Mouse (Mus musculus) cerebellum, adult 2 months (tissue): Measurements from ENCODE around the gene Ttl. TPM values are rescaled to one million over a fixed set of nuclear protein-coding genes. Genes with fewer than 3 reads are reported as not detected.
A peak's percentile ranks its signal among the peaks of the same experiment; 100 is the strongest.

Source experiments
- DNase-seq, 2 experiments: peaks; one replicate each; pipeline ENCODE4 v3.0.0; 2021
- H3K27ac ChIP-seq: fragments of 200-500 bp; 2 replicates; pipeline ENCODE4 v1.5.1; 2012; ENCODE audit warnings: low read length, control low read depth, inconsistent platforms; ENCODE audit not compliant: insufficient read depth
- H3K27me3 ChIP-seq: fragments of 200-500 bp; 2 replicates; pipeline ENCODE4 v1.6.1; 2012; ENCODE audit warnings: inconsistent platforms, mild to moderate bottlenecking, low read length, moderate library complexity; ENCODE audit not compliant: control insufficient read depth, insufficient read depth
- H3K4me1 ChIP-seq: fragments of 200-500 bp; 2 replicates; pipeline ENCODE4 v1.6.1; 2011; ENCODE audit warnings: low read length; ENCODE audit not compliant: control insufficient read depth, insufficient read depth
- H3K4me3 ChIP-seq: fragments of 200-500 bp; replicated peaks from 2 replicates; pipeline ENCODE3; 2011; ENCODE audit warnings: mild to moderate bottlenecking, low read depth, low read length, control low read depth; ENCODE audit not compliant: insufficient read depth
- CTCF ChIP-seq: fragments of 200-500 bp; IDR thresholded peaks from 2 replicates; pipeline ENCODE4 v1.5.1; 2011; ENCODE audit warnings: low read depth, mild to moderate bottlenecking, control low read depth, low read length, moderate library complexity, borderline replicate concordance; ENCODE audit not compliant: insufficient read depth
- POLR2A ChIP-seq: fragments of 200-500 bp; IDR thresholded peaks from 2 replicates; pipeline ENCODE4 v1.6.1; 2011; ENCODE audit warnings: low read length, control low read depth, borderline replicate concordance; ENCODE audit not compliant: insufficient read depth
- WGBS: fragments of 180-500 bp; shearing (Covaris S2); methylation state at CpG from one replicate; pipeline ENCODE4 v1.1.7; 2018; 5-methylcytosine and 5-hydroxymethylcytosine counted together
- polyA plus RNA-seq: library from polyadenylated mRNA; depleted of rRNA; stranded (reverse); fragments of >200 nt; gene quantifications from 2 replicates; pipeline ENCODE4 v1.2.3, GENCODE M21; 2012

The Ttl gene
- polyA plus RNA-seq, 1 experiment = 23.3 TPM

DNA sequence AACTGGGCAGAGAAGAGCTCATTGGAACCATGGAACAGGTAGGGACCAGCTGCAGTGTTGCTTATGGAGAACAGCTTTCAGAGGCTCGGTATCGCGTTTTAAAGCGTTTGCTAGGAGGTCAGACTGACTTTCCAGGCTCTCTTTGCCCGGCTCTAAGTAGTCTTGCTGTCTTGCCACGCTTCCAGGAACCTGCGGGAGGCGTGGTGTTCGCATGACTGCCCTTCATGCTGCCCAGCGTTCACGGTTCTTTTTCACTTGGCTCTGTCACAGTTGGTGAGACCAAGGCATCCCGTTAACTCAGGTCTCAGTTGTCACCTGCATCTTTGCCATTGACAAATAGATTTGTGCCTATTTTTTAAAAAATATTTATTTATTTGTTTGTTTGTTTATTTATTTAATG lies 52.3 kb downstream of the Ttl start:
- Histone ChIP-seq H3K27me3 (no peaks in the 10 kb centered on the region), H3K4me1 (no peaks in the 10 kb centered on the region), H3K27ac (no peak overlapping the region), H3K4me3 (no peak overlapping the region)
- WGBS = 82% methylated on average over 12 of the region's 12 CpGs
- TF ChIP-seq CTCF = no peak
- TF ChIP-seq POLR2A = no peak
- DNase-seq = no peak

DNA sequence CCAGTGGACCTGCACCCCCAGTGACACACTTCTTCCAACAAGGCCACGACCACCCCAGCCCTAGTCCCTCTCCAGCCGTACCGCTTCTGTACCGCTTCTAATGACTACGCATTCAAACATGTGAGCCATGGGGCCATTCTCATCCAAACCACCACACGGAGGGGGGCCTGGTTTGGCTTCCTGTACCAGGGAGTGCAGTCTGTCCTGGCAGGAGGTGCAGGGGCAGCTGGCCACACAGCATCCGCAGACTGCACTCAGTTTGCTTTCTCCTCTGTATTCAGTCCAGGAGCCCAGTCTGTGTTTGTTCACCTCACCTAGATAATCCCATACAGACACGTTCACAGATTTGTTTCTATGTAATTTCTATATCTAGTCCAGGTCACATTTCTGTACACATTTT lies 56.2 kb downstream of the Ttl start:
- Histone ChIP-seq H3K4me1 (no peaks in the 10 kb centered on the region), H3K27me3 (no peaks in the 10 kb centered on the region), H3K27ac (no peak overlapping the region), H3K4me3 (no peak overlapping the region)
- 49% methylated on average over 8 of the region's 8 CpGs for WGBS
- TF ChIP-seq POLR2A (no peak), CTCF (no peak)
- DNase-seq = peak; percentile 40 to 51

DNA sequence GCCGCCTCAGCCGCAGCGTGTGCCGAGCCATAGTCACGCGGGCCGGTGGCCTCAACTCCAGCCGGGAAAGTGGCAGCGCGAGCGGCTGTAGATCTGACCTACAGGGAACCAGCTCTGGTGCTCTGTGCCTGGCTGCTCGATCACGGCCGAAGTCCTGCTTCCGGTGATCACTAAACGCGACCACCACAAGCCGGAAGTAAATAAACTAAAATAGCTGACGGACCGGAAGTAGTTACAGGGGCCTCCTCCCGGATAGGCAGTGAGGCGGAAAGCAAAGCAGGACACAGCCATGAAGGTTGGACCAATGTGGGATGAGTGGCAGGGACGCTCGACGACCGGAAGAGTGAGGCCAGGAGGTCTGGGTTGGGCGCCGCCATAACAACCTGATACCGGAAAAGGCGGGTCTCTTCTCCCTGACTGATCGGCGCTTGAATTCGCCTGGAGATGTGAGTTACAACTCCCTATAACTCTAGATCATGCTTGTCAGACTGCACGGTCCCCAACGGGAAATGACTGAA lies 63.7 kb downstream of the Ttl start, which contains the start of gene Chchd5:
Gene Chchd5, plus strand, starts transcription at position 289 of the 518 bp plus-strand sequence.
- Histone ChIP-seq H3K4me1 (peaks cover 10% of the 10 kb centered on the region; the same call in 1 of the 2 replicates), H3K4me3 (peak within 1 kb of the TSS; percentile 65), H3K27ac (peak within 1 kb of the TSS; percentile 39), H3K27me3 (no peaks in the 10 kb centered on the region)
- TF ChIP-seq CTCF (no peak), POLR2A (peak; percentile 73)
- under 1% methylated on average over 35 of the region's 35 CpGs for WGBS
- peak; percentile 92 to 98 for DNase-seq

DNA sequence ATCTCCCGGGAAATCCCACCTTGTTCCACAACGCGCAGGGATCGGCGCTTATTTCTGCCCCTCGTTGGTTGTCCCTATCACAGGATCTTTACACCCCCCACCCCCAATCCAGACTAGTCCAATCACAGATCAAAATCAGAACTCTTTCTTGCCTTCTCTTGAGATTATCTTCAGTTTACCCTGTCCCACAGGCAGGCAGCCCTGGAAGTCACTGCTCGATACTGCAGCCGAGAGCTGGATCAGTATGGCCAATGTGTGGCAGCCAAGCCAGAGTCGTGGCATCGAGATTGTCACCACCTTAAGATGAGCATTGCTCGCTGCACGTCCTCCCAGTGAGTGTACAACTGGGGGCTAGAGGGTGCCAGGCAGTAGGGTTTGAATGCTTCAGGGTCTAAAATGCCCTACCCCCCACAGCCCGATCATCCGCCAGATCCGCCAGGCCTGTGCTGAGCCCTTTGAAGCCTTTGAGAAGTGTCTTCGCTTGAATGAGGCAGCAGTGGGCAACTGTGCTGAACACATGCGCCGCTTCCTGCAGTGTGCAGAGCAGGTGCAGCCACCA lies 64.3 kb downstream of the Ttl start:
- TF ChIP-seq POLR2A (no peak), CTCF (no peak)
- Histone ChIP-seq H3K4me1 (peaks cover 10% of the 10 kb centered on the region; the same call in 1 of the 2 replicates), H3K4me3 (peak overlapping the region; percentile 65), H3K27me3 (no peaks in the 10 kb centered on the region), H3K27ac (peak overlapping the region; percentile 36)
- 16% methylated on average over 18 of the region's 18 CpGs for WGBS
- DNase-seq = no peak

DNA sequence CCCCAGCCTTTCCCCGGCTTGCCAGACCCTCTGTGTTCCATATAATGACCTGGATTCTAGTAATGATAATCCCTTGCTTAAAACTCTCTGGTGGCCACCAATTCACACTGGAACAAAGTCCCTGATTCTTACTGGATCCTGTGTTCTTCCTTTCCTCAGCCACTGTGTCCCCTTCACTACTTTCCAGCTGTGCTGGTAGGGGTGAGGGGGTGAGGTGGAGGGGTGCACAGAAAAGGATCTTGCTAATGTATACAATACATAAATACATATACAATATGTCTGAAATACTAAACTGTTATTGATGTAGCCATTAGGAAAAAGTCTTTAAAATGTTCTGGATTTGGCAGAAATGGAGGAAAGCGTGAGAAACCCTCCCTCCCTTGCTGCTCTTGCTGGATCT lies 65.0 kb downstream of the Ttl start:
- 94% methylated on average over 2 of the region's 2 CpGs for WGBS
- Histone ChIP-seq H3K27me3 (no peaks in the 10 kb centered on the region), H3K4me1 (peaks cover 10% of the 10 kb centered on the region; the same call in 1 of the 2 replicates), H3K4me3 (peak overlapping the region; percentile 65), H3K27ac (no peak overlapping the region)
- TF ChIP-seq CTCF (no peak), POLR2A (no peak)
- DNase-seq = no peak

DNA sequence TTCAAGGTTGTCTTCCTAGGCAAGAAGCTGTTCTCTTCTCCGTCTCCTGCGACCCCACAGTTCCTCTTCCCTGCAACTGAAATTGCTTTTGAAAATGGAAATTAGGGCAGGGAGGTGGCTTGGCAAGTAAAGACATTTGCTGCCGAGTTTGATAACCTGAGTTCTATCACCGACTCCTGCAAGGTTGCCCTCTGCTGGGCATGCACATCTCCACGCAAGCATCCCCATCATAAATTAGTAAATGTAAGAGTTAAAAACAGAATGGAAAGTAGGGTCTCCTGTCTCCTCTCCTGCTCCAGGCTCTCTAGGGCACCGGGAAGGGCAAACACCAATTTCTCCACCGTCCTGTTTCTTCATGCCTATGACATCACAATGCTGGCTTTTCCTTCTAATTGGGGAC lies 66.5 kb downstream of the Ttl start:
- Histone ChIP-seq H3K27me3 (no peaks in the 10 kb centered on the region), H3K4me1 (peaks cover 10% of the 10 kb centered on the region; the same call in 1 of the 2 replicates), H3K4me3 (no peak overlapping the region), H3K27ac (no peak overlapping the region)
- DNase-seq = no peak
- 0 out of 2 replicates have a peak, but pooled peaks have one; percentile 12 for TF ChIP-seq CTCF
- TF ChIP-seq POLR2A = no peak
- WGBS = 90% methylated on average over 7 of the region's 7 CpGs

DNA sequence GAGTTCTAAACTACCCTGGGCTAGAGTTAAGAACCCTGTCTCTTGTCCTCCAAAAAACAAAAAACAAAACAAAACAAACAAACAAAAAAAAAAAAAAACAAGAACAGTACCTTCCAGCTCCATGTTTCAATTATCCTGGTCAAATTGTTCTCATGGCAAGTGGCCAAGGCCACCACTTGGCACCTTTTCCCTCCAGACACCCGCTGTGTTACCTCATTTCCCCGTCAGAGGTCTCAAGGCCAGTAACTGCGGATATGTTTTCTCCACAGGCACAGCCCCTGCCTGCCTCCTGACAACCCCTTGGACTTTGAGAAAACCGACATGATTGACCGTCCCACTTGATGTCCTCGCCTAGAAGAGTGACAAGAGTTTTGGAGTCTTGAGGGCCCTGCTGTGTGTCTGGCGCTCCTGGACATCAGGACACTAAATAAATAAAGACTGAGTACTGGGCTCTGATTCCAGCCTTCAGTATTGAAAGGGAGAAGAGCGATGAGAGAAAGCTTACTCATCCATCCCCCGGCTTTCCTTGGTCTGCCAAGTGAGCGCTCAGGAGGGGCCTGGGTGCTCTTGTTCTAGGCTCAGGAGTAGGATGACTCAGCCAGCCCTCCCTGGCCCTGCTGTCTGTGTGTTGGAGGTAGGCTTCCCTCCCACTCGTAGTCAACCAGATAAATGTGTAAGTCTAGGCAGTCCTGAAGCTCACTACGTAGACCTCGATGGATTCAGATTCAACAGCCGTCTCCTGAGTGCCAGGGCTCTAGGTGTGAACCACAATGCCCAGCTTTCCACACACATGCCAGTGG lies 67.5 kb downstream of the Ttl start:
- Histone ChIP-seq H3K4me3 (no peak overlapping the region), H3K4me1 (peaks cover 10% of the 10 kb centered on the region; the same call in 1 of the 2 replicates), H3K27me3 (no peaks in the 10 kb centered on the region), H3K27ac (no peak overlapping the region)
- WGBS = 71% methylated on average over 14 of the region's 14 CpGs
- peak; percentile 43 to 56 for DNase-seq
- TF ChIP-seq CTCF = no peak
- TF ChIP-seq POLR2A = no peak
